Mouse (Mus musculus) urinary bladder, postnatal 10 days (tissue): ENCODE data around the gene Pcgf1.

Experiments used
- DNase-seq: peaks from one replicate; pipeline ENCODE4 v3.0.0; 2022; ENCODE audit warnings: low spot score

Pcgf1 gene

GRCm38 (mm10) chr6:83101688-83102556, 24.3 kb downstream of the Pcgf1 start:
- no peak for DNase-seq

GRCm38 (mm10) chr6:83103130-83103650, 25.5 kb downstream of the Pcgf1 start:
- no peak for DNase-seq

GRCm38 (mm10) chr6:83104158-83104557, 26.5 kb downstream of the Pcgf1 start:
- DNase-seq: no peak

GRCm38 (mm10) chr6:83107566-83108400, 30.1 kb downstream of the Pcgf1 start:
- no peak for DNase-seq

- DNase-seq: peak; percentile 51
Observed at GRCm38 (mm10) chr6:83108762-83109668, 31.3 kb downstream of the Pcgf1 start, which contains the start of gene Mrpl53. Mrpl53 (plus strand) TSS chr6:83109040.

GRCm38 (mm10) chr6:83111510-83112136, 34.0 kb downstream of the Pcgf1 start:
- DNase-seq: no peak

- peak; percentile 80 for DNase-seq
Observed at GRCm38 (mm10) chr6:83115011-83115671, 37.5 kb downstream of the Pcgf1 start, which contains the start of gene Mogs. Mogs (plus strand) TSS chr6:83115496.

GRCm38 (mm10) chr6:83115682-83116372, 38.2 kb downstream of the Pcgf1 start:
- DNase-seq: no peak

GRCm38 (mm10) chr6:83116373-83117164, 38.9 kb downstream of the Pcgf1 start:
- no peak for DNase-seq

- DNase-seq: no peak
Observed at GRCm38 (mm10) chr6:83117165-83117438, 39.4 kb downstream of the Pcgf1 start.

- no peak for DNase-seq
Observed at GRCm38 (mm10) chr6:83117616-83118015, 39.9 kb downstream of the Pcgf1 start.

- no peak for DNase-seq
Observed at GRCm38 (mm10) chr6:83118369-83118768, 40.7 kb downstream of the Pcgf1 start.

- DNase-seq: no peak
Observed at GRCm38 (mm10) chr6:83118825-83119733, 41.4 kb downstream of the Pcgf1 start.

GRCm38 (mm10) chr6:83119734-83120051, 42.0 kb downstream of the Pcgf1 start:
- DNase-seq: no peak

- peak; percentile 74 for DNase-seq
Observed at GRCm38 (mm10) chr6:83120930-83121862, 43.5 kb downstream of the Pcgf1 start, which contains the start of gene Wbp1. Wbp1 (minus strand) TSS chr6:83121559.

GRCm38 (mm10) chr6:83121863-83122710, 44.4 kb downstream of the Pcgf1 start:
- DNase-seq: no peak
